Mouse (Mus musculus) stomach, embryonic 14.5 days (tissue): ENCODE measurements around the gene Mgat1. TPM values are rescaled to one million over a fixed set of nuclear protein-coding genes. Genes with fewer than 3 reads are reported as not detected.
A peak's percentile ranks its signal among the peaks of the same experiment; 100 is the strongest.

Experiments used
- ATAC-seq: fragments of 200-750 bp; cut with Nextera tagmentation; 2 replicates; pipeline ENCODE4 v1.8.0; 2017; ENCODE audit warnings: low read depth, moderate TSS enrichment; ENCODE audit not compliant: insufficient number of reproducible peaks, insufficient read depth, low FRiP score
- H3K27ac ChIP-seq: fragments of 300-500 bp; sonication (generic); 2 replicates; pipeline ENCODE4 v1.5.1; 2014; ENCODE audit warnings: mild to moderate bottlenecking, low read length, moderate library complexity, mixed read lengths
- H3K27me3 ChIP-seq: fragments of 300-500 bp; sonication (generic); 2 replicates; pipeline ENCODE4 v1.6.1; 2014; ENCODE audit warnings: low read length, control low read depth, mixed read lengths; ENCODE audit not compliant: control insufficient read depth, insufficient read depth
- H3K36me3 ChIP-seq: fragments of 300-500 bp; sonication (generic); 2 replicates; pipeline ENCODE4 v1.6.1; 2014; ENCODE audit warnings: mild to moderate bottlenecking, control low read depth, low read length, moderate library complexity, mixed read lengths; ENCODE audit not compliant: control insufficient read depth, insufficient read depth
- H3K4me1 ChIP-seq: fragments of 300-500 bp; sonication (generic); 2 replicates; pipeline ENCODE4 v1.6.1; 2014; ENCODE audit warnings: low read length, control low read depth, mixed read lengths; ENCODE audit not compliant: control insufficient read depth, insufficient read depth
- H3K4me2 ChIP-seq: fragments of 300-500 bp; sonication (generic); replicated peaks from 2 replicates; pipeline ENCODE4 v1.6.1; 2014; ENCODE audit warnings: low read depth, low read length, control low read depth
- H3K4me3 ChIP-seq: fragments of 300-500 bp; sonication (generic); 2 replicates; pipeline ENCODE4 v1.5.1; 2014; ENCODE audit warnings: low read depth, low read length, control low read depth
- H3K9ac ChIP-seq: fragments of 300-500 bp; sonication (generic); replicated peaks from 2 replicates; pipeline ENCODE4 v1.6.1; 2014; ENCODE audit warnings: low read depth, mild to moderate bottlenecking, control low read depth, low read length, moderate library complexity, mixed read lengths
- H3K9me3 ChIP-seq: fragments of 300-500 bp; sonication (generic); 2 replicates; pipeline ENCODE4 v1.6.1; 2016; ENCODE audit warnings: low read depth, low read length, control low read depth; ENCODE audit not compliant: control insufficient read depth
- WGBS: fragments of 180-500 bp; shearing (Covaris S2); extraction: QIAGEN DNeasy Blood & Tissue Kit; methylation state at CpG from one replicate; pipeline ENCODE4 v1.1.7; 2014; 5-methylcytosine and 5-hydroxymethylcytosine counted together
- polyA plus RNA-seq: library from polyadenylated mRNA; unstranded; fragments of >200 nt; fragmentation: Nextera tagmentation; extraction: Ambion mirVana; gene quantifications from 2 replicates; pipeline ENCODE4 v1.2.1, GENCODE M21; 2014

Mgat1 gene
- polyA plus RNA-seq, 1 experiment from 2014 or later, result 55.0 TPM

GRCm38 (mm10) chr11:49245176-49245575 lies 1.2 kb downstream of the Mgat1 start:
- Histone ChIP-seq H3K4me3 (peak overlapping the region; percentile 43; the same call in 1 of the 2 replicates), H3K36me3 (no peaks in the 10 kb centered on the region), H3K9me3 (no peaks in the 10 kb centered on the region), H3K27me3 (no peaks in the 10 kb centered on the region), H3K4me1 (peaks cover 32% of the 10 kb centered on the region; the same call in 1 of the 2 replicates), H3K27ac (peak overlapping the region; percentile 87; the same call in 1 of the 2 replicates), H3K4me2 (peak overlapping the region; percentile 62), H3K9ac (no peak overlapping the region)
- WGBS, result 19% methylated on average over 7 of the region's 7 CpGs
- ATAC-seq, result no peak

- peak overlapping the region; percentile 48; the same call in 1 of the 2 replicates for H3K27ac ChIP-seq
- no peak for ATAC-seq
- peaks cover 32% of the 10 kb centered on the region; the same call in 1 of the 2 replicates for H3K4me1 ChIP-seq
- H3K36me3 ChIP-seq, result no peaks in the 10 kb centered on the region
- H3K4me2 ChIP-seq, result peak overlapping the region; percentile 62
- peak overlapping the region; percentile 43; the same call in 1 of the 2 replicates for H3K4me3 ChIP-seq
- 33% methylated on average over 12 of the region's 12 CpGs for WGBS
- H3K9ac ChIP-seq, result no peak overlapping the region; the same call in 1 of the 2 replicates
- H3K27me3 ChIP-seq, result no peaks in the 10 kb centered on the region
- H3K9me3 ChIP-seq, result no peaks in the 10 kb centered on the region
These were observed 1.8 kb downstream of the Mgat1 start for GRCm38 (mm10) chr11:49245634-49246415.

GRCm38 (mm10) chr11:49246523-49246922 lies 2.5 kb downstream of the Mgat1 start:
- peaks cover 38% of the 10 kb centered on the region for H3K4me1 ChIP-seq
- H3K27me3 ChIP-seq, result no peaks in the 10 kb centered on the region
- no peak overlapping the region for H3K4me2 ChIP-seq
- H3K27ac ChIP-seq, result no peak overlapping the region
- WGBS, result 81% methylated on average over 4 of the region's 4 CpGs
- no peak overlapping the region for H3K4me3 ChIP-seq
- H3K9me3 ChIP-seq, result no peaks in the 10 kb centered on the region
- no peak for ATAC-seq
- H3K9ac ChIP-seq, result no peak overlapping the region
- H3K36me3 ChIP-seq, result no peaks in the 10 kb centered on the region

GRCm38 (mm10) chr11:49247255-49247654 lies 3.3 kb downstream of the Mgat1 start:
- WGBS, result 20% methylated on average over 2 of the region's 2 CpGs
- Histone ChIP-seq H3K4me3 (no peak overlapping the region), H3K4me1 (peaks cover 45% of the 10 kb centered on the region), H3K36me3 (no peaks in the 10 kb centered on the region), H3K9ac (no peak overlapping the region), H3K27ac (no peak overlapping the region), H3K27me3 (no peaks in the 10 kb centered on the region), H3K9me3 (no peaks in the 10 kb centered on the region), H3K4me2 (no peak overlapping the region)
- no peak for ATAC-seq

- no peak overlapping the region for H3K4me2 ChIP-seq
- H3K9ac ChIP-seq, result no peak overlapping the region
- H3K36me3 ChIP-seq, result no peaks in the 10 kb centered on the region
- peak overlapping the region; percentile 96; the same call in 1 of the 2 replicates for H3K27ac ChIP-seq
- H3K4me3 ChIP-seq, result no peak overlapping the region
- no peaks in the 10 kb centered on the region for H3K27me3 ChIP-seq
- ATAC-seq, result no peak
- no peaks in the 10 kb centered on the region for H3K9me3 ChIP-seq
- 41% methylated on average over 6 of the region's 6 CpGs for WGBS
- peaks cover 46% of the 10 kb centered on the region for H3K4me1 ChIP-seq
These were observed 4.4 kb downstream of the Mgat1 start for GRCm38 (mm10) chr11:49248226-49248973.

GRCm38 (mm10) chr11:49248974-49249700 lies 5.1 kb downstream of the Mgat1 start:
- ATAC-seq, result no peak
- Histone ChIP-seq H3K9me3 (no peaks in the 10 kb centered on the region), H3K9ac (no peak overlapping the region), H3K4me1 (peaks cover 46% of the 10 kb centered on the region), H3K4me2 (no peak overlapping the region), H3K4me3 (no peak overlapping the region), H3K27me3 (no peaks in the 10 kb centered on the region), H3K27ac (peak overlapping the region; percentile 96; the same call in 1 of the 2 replicates), H3K36me3 (peaks cover 4% of the 10 kb centered on the region; the same call in 1 of the 2 replicates)
- WGBS, result 77% methylated on average over 6 of the region's 6 CpGs

- ATAC-seq, result no peak; the same call in 1 of the 2 replicates
- WGBS, result 23% methylated on average over 10 of the region's 10 CpGs
These were observed 5.9 kb downstream of the Mgat1 start for GRCm38 (mm10) chr11:49249811-49250421.

More at GRCm38 (mm10) chr11:49249811-49250421, 5.9 kb downstream of the Mgat1 start:
- Histone ChIP-seq H3K36me3 (peaks cover 6% of the 10 kb centered on the region; the same call in 1 of the 2 replicates), H3K27ac (peak overlapping the region; percentile 96), H3K9me3 (no peaks in the 10 kb centered on the region), H3K27me3 (no peaks in the 10 kb centered on the region), H3K4me2 (peak overlapping the region; percentile 47), H3K9ac (peak overlapping the region; percentile 79; the same call in 1 of the 2 replicates), H3K4me3 (peak overlapping the region; percentile 74), H3K4me1 (peaks cover 42% of the 10 kb centered on the region)
